Mouse (Mus musculus): Measurements from ENCODE around the gene Hmx3.

Hmx3 gene

GRCm38 (mm10) chr7:131556541-131557271, 14.0 kb downstream of the Hmx3 start:
- DNase-seq (ENCODE audit: low spot score): no peak

DNA sequence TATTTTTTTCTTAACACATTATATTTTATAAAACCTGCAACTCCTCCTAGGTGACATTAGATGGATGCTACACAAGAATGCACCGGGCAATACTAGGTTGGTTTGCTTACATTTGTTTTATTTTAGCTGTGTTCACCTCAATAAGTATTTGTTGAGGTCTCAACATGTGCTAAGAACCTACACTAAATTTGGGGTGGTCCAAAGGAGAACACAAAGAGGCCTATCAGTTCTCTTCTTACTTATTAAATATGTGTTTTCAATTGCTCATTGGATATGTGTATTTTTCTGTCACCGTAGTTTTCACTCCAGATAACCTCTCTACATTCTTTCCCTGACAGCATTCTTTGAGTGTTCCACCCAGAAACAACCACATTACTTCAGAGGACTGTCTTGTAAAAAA, 15.1 kb downstream of the Hmx3 start:
- no peak for DNase-seq (ENCODE audit: low spot score)

DNA sequence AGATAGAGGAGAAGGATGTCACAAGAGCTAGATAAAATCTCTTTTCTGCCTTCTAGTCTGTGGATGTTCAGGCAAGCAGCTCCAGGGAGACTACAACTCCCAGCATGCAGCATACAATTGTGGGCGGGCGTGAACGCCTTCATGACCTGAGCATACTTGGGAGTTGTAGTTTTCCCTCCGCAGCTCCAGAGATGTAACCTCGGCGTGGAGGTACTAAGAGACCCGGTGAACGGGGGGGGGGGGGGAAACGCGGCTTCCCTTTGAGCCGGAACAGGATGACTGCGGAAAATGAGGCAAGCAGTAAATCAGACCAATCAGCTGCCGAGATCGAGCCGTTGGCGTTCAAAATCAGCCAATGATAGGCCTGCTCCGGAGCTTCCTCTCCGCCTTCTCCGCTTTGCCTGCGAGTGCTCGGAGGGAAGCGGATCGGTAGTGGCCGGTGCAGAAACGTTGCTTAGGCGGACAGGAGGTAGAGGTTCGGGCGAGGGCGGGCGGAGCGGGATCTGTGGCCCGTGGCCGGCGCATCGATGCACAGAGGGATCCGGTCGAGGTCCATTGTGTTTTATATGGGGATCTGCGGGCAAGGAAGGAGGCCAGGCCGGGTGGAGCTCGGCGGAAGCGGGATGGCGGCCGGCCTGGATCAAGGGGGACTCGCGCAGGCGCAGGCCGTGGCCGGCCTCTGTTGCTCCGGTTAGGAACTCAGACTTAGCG, 17.5 kb downstream of the Hmx3 start, which contains the start of gene Bub3:
Gene Bub3 (plus strand): TSS at position 237 of the 711 bp plus-strand sequence.
- DNase-seq (ENCODE audit: low spot score): peak; percentile 93

- DNase-seq (ENCODE audit: low spot score): no peak
Measured at GRCm38 (mm10) chr7:131560697-131561042, 18.0 kb downstream of the Hmx3 start.

- DNase-seq (ENCODE audit: low spot score): no peak
Measured at GRCm38 (mm10) chr7:131575246-131575645, 32.6 kb downstream of the Hmx3 start.

DNA sequence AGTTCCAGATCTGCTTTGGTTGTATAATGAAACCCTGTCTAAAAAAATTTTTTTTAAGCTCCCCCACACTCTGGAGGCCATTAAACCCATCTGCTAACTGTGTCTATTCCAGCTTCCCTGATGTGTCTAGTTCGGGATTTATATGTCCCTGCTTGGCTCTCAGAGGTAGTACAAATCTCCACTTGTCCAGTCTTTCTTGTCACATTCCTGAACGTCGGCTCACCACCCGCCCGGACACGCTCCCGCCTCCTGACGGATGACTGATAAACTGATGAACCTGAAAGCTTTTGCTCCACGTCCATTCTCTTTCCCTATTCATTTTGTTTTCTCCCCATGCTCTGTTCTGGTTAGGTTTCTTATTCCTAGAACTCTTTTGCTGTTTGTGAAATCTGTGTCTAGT, 39.5 kb downstream of the Hmx3 start:
- no peak for DNase-seq (ENCODE audit: low spot score)

DNA sequence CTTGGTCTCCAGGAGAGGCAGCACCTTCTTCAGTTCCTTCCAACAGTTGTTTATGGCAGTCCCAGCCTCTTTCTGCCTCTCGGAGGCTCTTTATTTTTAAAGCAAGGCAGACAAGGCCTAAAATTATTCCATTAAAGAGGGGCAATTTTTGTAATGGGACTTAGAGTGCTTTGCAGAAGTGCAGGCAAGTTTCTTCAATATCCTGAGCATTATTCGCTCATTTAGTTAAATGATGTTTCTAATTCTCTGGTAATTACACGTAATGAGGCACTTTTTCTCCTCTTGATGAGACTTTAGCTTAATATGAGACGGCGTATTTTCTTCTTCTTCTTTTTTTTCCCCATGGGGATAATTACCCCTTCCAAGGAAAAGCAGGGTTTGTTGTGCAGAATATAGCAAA, 42.9 kb downstream of the Hmx3 start:
- no peak for DNase-seq (ENCODE audit: low spot score)
